Mouse (Mus musculus) cortical plate, adult 2 months (tissue): Measurements from ENCODE around the gene Sftpa1.

Experiments used
- CTCF ChIP-seq: fragments of 200-500 bp; IDR thresholded peaks from 2 replicates; pipeline ENCODE4 v1.5.1; 2011; ENCODE audit warnings: mild to moderate bottlenecking, control low read depth, low read length; ENCODE audit not compliant: insufficient read depth; ENCODE audit errors: extremely low read depth
- POLR2A ChIP-seq: fragments of 200-500 bp; IDR thresholded peaks from 2 replicates; pipeline ENCODE4 v1.6.1; 2011; ENCODE audit warnings: mild to moderate bottlenecking, low read length, control low read depth; ENCODE audit not compliant: insufficient read depth; ENCODE audit errors: extremely low read depth

DNA sequence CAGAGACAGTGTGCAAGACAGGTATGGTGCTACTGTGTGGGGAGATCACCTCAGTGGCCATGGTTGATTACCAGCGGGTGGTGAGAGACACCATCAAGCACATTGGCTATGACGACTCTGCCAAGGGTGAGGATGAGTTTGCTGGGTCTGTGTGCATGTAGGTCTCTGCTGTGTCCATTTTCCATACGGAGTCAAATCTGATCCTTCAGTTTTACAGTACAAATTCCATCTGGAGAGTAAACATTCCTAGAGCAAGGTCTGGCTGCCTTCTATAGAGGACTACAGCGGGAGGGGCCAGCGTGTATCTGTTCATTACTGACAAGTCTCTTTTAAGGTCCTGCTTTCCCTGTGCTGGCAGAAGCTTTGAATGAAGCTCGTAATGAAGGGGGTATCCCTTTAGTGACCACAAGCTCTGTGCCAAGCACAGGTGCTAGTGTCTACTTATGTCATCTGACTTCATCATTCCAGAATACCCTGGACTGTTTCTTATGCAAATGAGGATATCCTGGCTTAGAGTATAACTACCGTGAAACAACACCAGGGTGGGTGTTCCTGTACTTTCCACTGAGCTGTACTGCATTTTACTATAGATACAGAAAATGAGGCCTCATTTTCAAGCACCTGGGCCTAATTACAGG lies 20.4 kb upstream of the Sftpa1 start:
- TF ChIP-seq POLR2A (no peak), CTCF (no peak)
